Mouse (Mus musculus) heart, embryonic 16.5 days (tissue): ENCODE measurements around the gene Rplp0. TPM values are rescaled to one million over a fixed set of nuclear protein-coding genes. Genes with fewer than 3 reads are reported as not detected.

ENCODE experiments used
- ATAC-seq: fragments of 200-750 bp; cut with Nextera tagmentation; replicated peaks from 2 replicates; pipeline ENCODE4 v1.8.0; 2017; ENCODE audit warnings: moderate number of reproducible peaks; ENCODE audit not compliant: insufficient read depth, low FRiP score; ENCODE audit errors: extremely low read depth
- H3K27ac ChIP-seq: fragments of 300-500 bp; sonication (generic); 2 replicates; pipeline ENCODE4 v1.5.1; 2014; ENCODE audit warnings: mild to moderate bottlenecking, low read length, control low read depth, moderate library complexity
- H3K27me3 ChIP-seq: fragments of 300-500 bp; sonication (generic); 2 replicates; pipeline ENCODE4 v1.6.1; 2014; ENCODE audit warnings: low read length, mixed read lengths; ENCODE audit not compliant: control insufficient read depth, insufficient read depth
- H3K36me3 ChIP-seq: fragments of 300-500 bp; sonication (generic); 2 replicates; pipeline ENCODE4 v1.6.1; 2014; ENCODE audit not compliant: control insufficient read depth, insufficient read depth
- H3K4me1 ChIP-seq: fragments of 300-500 bp; sonication (generic); 2 replicates; pipeline ENCODE4 v1.6.1; 2014; ENCODE audit warnings: low read length, mixed read lengths; ENCODE audit not compliant: control insufficient read depth, insufficient read depth
- H3K4me2 ChIP-seq: fragments of 300-500 bp; sonication (generic); 2 replicates; pipeline ENCODE4 v1.6.1; 2014; ENCODE audit warnings: low read depth, mild to moderate bottlenecking, control low read depth, low read length
- H3K4me3 ChIP-seq: fragments of 300-500 bp; sonication (generic); 2 replicates; pipeline ENCODE4 v1.5.1; 2014; ENCODE audit warnings: mild to moderate bottlenecking, control low read depth, low read length
- H3K9ac ChIP-seq: fragments of 300-500 bp; sonication (generic); 2 replicates; pipeline ENCODE4 v1.6.1; 2014; ENCODE audit warnings: low read length, control low read depth
- H3K9me3 ChIP-seq: fragments of 300-500 bp; sonication (generic); replicated peaks from 2 replicates; pipeline ENCODE4 v1.6.1; 2016; ENCODE audit warnings: low read length; ENCODE audit not compliant: control insufficient read depth
- WGBS: fragments of 180-500 bp; shearing (Covaris S2); extraction: QIAGEN DNeasy Blood & Tissue Kit; methylation state at CpG from one replicate; pipeline ENCODE4 v1.1.7; 2014; 5-methylcytosine and 5-hydroxymethylcytosine counted together
- polyA plus RNA-seq: library from polyadenylated mRNA; unstranded; fragments of >200 nt; fragmentation: Nextera tagmentation; extraction: Ambion mirVana; gene quantifications from 2 replicates; pipeline ENCODE4 v1.2.1, GENCODE M21; 2015

The Rplp0 gene
- polyA plus RNA-seq, 1 experiment from 2014 or later, result 1,003 TPM

DNA sequence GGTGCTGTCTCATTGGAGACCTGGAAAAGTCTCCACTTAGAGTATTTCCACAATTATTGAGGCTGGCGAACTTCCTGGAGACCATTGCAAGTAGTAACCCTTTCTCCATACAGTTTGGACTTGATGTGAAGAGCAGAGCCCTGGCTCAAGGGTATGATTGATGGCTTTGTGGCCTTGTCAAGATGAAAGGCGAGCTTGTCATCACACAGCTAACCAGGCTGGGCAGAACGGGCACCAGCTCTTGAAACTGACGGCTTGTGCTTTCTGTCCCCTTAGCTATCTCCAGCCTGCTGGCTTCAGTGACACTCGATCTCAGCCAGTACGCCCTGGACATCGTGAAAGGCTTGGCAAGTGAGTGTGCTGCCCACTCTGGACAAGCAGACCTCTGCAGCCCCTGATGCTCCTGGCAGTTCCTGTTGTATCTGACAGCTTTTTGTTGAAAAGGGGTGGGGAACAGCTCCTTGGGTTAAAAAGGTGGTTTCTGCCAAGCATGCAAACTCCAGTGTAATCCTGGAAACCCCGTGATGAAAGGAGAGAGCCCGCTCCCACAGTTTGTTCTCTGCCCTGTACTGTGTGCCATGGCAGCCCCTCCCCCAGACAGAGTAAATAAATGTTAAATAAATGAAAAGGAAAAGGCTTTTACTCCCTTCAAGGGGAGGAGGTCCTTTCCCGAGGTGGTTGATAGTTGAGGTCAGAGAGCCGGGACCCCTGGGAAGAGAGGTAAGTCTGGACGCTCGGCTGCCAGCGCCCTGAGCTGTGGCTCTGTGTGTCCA is 21.1 kb downstream of the Rplp0 start:
- ATAC-seq, result no peak
- H3K27me3 ChIP-seq, result no peaks in the 10 kb centered on the region
- H3K9me3 ChIP-seq, result peaks cover 6% of the 10 kb centered on the region
- no peak overlapping the region for H3K4me3 ChIP-seq
- no peaks in the 10 kb centered on the region for H3K4me1 ChIP-seq
- no peak overlapping the region for H3K9ac ChIP-seq
- H3K27ac ChIP-seq, result no peak overlapping the region
- WGBS, result 80% methylated on average over 14 of the region's 14 CpGs
- H3K4me2 ChIP-seq, result no peak overlapping the region
- peaks cover 84% of the 10 kb centered on the region for H3K36me3 ChIP-seq

DNA sequence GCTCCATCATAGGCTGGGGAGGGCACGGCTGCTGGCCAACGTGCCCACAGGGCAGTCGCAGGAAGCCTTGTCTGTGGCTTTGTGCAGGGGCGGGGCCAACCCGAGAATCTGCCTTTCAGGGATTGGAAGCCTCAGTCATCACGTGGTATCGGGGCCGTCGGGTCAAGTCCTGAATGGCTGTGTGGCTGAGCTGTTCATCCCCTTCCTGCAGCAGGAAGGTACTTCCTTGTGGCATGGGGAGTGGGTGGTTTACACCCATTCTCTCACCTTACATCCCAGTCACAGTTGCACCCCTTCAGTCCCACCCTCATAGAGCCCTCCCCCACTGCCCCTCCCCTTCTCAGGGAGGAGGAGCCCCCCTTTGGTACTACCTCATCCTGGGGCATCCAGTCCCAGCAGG is 22.4 kb downstream of the Rplp0 start:
- Histone ChIP-seq H3K27ac (no peak overlapping the region), H3K4me1 (no peaks in the 10 kb centered on the region), H3K27me3 (no peaks in the 10 kb centered on the region), H3K9me3 (peaks cover 6% of the 10 kb centered on the region), H3K4me2 (no peak overlapping the region), H3K9ac (no peak overlapping the region), H3K4me3 (no peak overlapping the region), H3K36me3 (peaks cover 86% of the 10 kb centered on the region)
- WGBS, result 91% methylated on average over 9 of the region's 9 CpGs
- no peak for ATAC-seq

DNA sequence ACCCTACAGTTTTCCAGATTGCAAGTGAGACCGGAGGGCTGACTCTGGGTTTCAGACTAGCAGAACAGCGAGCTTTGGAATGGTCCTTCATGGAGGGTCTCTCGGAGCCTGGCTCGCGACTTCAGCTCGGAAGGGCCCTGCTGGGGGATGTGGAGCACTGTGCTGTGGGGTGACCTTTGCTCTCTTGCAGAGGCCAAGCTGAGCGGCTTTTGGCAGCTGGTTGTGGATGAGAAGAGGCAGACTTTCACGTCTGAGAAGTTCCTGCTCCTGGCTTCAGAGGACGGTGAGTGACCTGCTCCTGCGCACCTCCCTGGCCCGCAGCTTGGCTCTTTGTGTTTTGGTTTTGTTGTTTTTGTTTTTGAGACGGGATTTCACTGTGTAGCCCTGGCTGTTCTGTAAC is 26.3 kb downstream of the Rplp0 start:
- no peak for ATAC-seq
- WGBS, result 89% methylated on average over 12 of the region's 12 CpGs
- Histone ChIP-seq H3K9ac (no peak overlapping the region), H3K9me3 (peaks cover 6% of the 10 kb centered on the region), H3K4me1 (no peaks in the 10 kb centered on the region), H3K4me2 (no peak overlapping the region), H3K4me3 (no peak overlapping the region), H3K27ac (no peak overlapping the region), H3K36me3 (peaks cover 79% of the 10 kb centered on the region), H3K27me3 (no peaks in the 10 kb centered on the region)

DNA sequence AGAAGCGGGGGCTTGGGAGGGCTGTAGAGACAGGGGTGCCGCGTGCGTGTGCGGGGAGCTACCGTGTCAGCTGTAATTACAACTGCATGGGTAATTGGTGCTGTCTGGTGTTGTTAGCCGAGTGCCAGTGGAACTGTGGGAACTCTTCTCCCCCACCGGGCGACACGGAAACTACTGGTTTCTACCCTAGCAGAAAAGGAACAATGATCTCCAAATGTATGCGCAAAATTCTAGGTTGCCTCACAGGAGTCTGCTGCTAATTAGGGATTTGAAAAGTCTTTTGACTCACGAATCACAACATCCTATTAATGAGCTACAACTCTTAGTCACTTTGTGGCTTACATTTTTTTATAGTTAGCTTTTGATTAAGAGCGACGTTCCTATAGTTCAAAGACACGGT is 26.9 kb downstream of the Rplp0 start:
- peaks cover 6% of the 10 kb centered on the region for H3K9me3 ChIP-seq
- peaks cover 79% of the 10 kb centered on the region for H3K36me3 ChIP-seq
- ATAC-seq, result no peak
- no peaks in the 10 kb centered on the region for H3K27me3 ChIP-seq
- H3K4me1 ChIP-seq, result no peaks in the 10 kb centered on the region
- H3K9ac ChIP-seq, result no peak overlapping the region
- H3K27ac ChIP-seq, result no peak overlapping the region
- no peak overlapping the region for H3K4me3 ChIP-seq
- 94% methylated on average over 15 of the region's 15 CpGs for WGBS
- H3K4me2 ChIP-seq, result no peak overlapping the region

DNA sequence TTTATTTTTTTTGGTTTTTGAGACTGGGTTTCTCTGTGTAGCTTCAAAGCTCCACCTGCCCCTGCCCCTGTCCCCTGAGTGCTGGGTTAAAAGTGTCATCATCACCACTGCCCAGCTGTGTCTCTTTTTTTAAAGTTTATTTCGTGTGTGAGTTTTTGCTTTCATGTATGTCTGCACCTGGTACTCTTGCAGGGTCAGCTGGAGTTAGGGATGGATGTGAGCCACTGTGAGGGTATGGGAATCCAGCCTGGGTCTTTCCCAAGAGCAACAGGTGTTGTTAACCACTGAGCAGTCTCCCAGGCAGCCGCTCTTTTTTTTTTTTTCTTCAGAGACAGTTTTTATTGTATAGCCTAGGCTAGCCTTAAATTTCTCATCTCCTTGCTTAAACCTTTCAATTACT is 27.5 kb downstream of the Rplp0 start:
- H3K9me3 ChIP-seq, result peaks cover 6% of the 10 kb centered on the region
- no peaks in the 10 kb centered on the region for H3K4me1 ChIP-seq
- no peaks in the 10 kb centered on the region for H3K27me3 ChIP-seq
- H3K27ac ChIP-seq, result no peak overlapping the region
- H3K9ac ChIP-seq, result no peak overlapping the region
- H3K36me3 ChIP-seq, result peaks cover 79% of the 10 kb centered on the region
- WGBS, result 85% methylated on average over 2 of the region's 2 CpGs
- no peak overlapping the region for H3K4me2 ChIP-seq
- ATAC-seq, result no peak
- H3K4me3 ChIP-seq, result no peak overlapping the region

DNA sequence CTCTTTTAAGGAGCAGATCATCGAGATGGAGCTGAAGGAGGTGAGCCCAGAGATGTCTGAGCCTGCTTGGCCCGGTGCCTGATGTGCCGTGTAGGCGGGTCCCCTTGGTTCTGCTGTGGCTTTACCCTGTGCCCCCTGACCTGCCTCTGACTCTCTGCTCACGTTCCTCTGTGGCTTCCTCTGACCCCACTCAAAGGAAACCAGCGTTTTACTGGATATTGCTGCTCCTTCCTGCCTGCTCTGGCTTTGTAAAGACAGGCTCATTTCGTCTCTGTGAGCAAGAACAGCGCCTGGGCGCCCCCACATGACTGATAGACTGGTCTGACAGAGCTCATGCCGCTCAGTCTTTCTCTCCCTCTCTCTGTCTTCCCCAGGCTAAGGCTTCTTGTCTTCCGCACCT is 31.8 kb downstream of the Rplp0 start:
- H3K4me1 ChIP-seq, result peaks cover 2% of the 10 kb centered on the region; the same call in 1 of the 2 replicates
- H3K9me3 ChIP-seq, result no peaks in the 10 kb centered on the region
- ATAC-seq, result 0 out of 2 replicates have a peak, but pooled peaks have one; percentile 43
- H3K27me3 ChIP-seq, result no peaks in the 10 kb centered on the region
- H3K4me2 ChIP-seq, result no peak overlapping the region
- H3K9ac ChIP-seq, result no peak overlapping the region
- peaks cover 74% of the 10 kb centered on the region for H3K36me3 ChIP-seq
- H3K27ac ChIP-seq, result no peak overlapping the region
- WGBS, result 74% methylated on average over 11 of the region's 11 CpGs
- H3K4me3 ChIP-seq, result no peak overlapping the region

DNA sequence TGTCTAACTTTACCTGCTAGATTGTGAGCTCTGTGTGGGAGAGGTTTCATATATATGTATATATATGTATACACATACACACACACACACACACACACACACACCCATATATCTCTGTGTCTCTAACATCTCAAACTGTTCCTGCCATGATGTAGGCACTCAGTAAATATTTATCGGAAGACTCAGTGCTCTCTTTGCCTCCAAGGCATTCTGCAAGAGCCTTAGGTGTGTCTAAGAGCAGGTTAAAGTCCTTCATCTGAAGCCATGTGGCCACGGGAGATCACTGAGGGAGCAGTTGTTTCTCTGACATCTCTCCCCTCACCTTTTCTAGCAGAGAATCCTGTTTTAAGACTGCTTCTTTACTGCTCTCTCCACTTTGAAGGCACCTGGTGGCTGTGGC is 32.2 kb downstream of the Rplp0 start:
- peaks cover 2% of the 10 kb centered on the region; the same call in 1 of the 2 replicates for H3K4me1 ChIP-seq
- H3K4me3 ChIP-seq, result no peak overlapping the region
- H3K36me3 ChIP-seq, result peaks cover 69% of the 10 kb centered on the region
- H3K9me3 ChIP-seq, result no peaks in the 10 kb centered on the region
- H3K4me2 ChIP-seq, result no peak overlapping the region
- 93% methylated on average over 2 of the region's 2 CpGs for WGBS
- ATAC-seq, result no peak
- no peak overlapping the region for H3K9ac ChIP-seq
- H3K27me3 ChIP-seq, result no peaks in the 10 kb centered on the region
- H3K27ac ChIP-seq, result no peak overlapping the region

DNA sequence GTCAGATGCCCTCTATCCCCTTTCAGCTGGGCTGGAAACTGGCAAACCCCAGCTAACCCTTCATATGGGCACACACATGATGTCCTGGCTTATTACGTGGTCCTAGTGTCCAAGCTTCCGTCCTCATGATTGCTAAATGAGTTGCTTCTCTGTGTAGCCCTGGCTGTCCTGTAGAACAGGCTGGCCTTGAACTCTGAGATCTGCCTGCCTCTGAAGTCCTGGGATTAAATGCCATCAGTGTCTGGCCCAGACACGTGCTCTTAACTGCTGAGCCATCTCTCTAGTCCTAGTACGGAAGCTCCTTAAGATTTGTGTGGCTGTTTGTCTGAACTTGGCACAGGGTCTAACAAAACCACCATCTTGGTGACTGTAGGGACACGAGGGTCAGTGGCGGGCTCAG is 44.3 kb downstream of the Rplp0 start:
- Histone ChIP-seq H3K36me3 (peaks cover 63% of the 10 kb centered on the region), H3K9ac (no peak overlapping the region), H3K27me3 (no peaks in the 10 kb centered on the region), H3K4me2 (no peak overlapping the region), H3K4me1 (no peaks in the 10 kb centered on the region), H3K27ac (no peak overlapping the region), H3K4me3 (no peak overlapping the region), H3K9me3 (no peaks in the 10 kb centered on the region)
- 95% methylated on average over 6 of the region's 6 CpGs for WGBS
- no peak for ATAC-seq

DNA sequence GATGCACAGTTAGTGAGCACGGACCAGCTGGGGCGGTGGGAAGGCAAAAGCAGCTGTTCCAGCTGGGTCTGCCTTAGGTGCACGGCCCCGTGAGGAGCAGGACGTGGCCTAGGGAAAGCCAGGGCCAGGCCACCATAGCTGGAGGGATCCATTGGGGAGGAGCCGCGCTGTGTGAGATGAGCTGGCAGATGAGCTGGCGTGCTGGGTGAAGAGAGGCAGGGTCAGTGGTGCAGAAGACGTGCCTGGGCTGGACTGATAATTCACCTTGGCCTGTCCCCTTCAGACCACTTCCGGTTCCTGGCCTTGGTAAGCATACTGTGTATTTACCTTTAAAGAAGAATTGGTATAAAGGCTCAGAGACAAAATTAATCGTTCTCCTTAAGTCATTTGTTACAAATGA is 52.3 kb downstream of the Rplp0 start:
- no peak overlapping the region for H3K9ac ChIP-seq
- no peaks in the 10 kb centered on the region for H3K4me1 ChIP-seq
- no peak overlapping the region for H3K27ac ChIP-seq
- no peaks in the 10 kb centered on the region for H3K9me3 ChIP-seq
- no peaks in the 10 kb centered on the region for H3K27me3 ChIP-seq
- no peak overlapping the region for H3K4me2 ChIP-seq
- no peak for ATAC-seq
- H3K36me3 ChIP-seq, result peaks cover 84% of the 10 kb centered on the region
- no peak overlapping the region for H3K4me3 ChIP-seq
- 91% methylated on average over 11 of the region's 11 CpGs for WGBS
